ENCODE assay signal across 13 mouse cellular contexts in the genomic region with DNA sequence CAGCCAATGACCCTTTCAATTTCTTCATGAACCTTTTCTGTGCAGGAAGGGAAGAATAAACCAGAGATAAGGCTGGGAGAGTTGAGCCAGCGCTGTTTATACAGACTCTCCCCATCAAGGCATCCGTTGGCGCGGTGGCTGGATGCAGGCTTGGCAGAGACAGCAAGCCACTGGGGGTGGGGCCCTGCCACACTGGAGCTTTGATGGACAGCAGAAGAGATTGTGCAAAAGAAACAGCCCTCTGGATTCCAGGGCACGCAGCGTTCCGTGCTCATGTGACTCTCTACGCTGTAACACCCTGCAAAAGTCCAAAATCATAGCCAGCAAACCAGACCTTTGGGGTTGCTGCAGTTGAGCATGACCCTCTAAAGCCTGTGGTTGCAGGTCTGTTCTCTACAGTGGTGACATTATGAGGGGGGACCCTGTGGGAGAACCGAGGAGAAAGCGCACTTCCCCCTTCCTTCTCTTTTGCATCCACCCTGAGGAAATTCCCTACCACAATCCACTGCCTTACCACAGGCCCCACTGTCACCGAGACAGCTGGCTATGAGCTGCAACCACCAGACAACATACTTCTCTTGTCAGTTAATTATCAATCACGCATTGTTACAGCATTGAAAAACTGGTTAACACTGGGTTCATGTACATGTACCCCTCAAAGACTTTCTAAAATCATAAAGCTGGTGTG. TPM values are rescaled to one million over a fixed set of nuclear protein-coding genes. Genes with fewer than 3 reads are reported as not detected.
DNase-seq lines count a peak whose midpoint lies in the region; ATAC-seq and TF ChIP-seq lines count a peak whose summit lies in the region.
"Had no signal": no experiment of that assay in that cellular context is flagged by ENCODE, and none has a peak within 500 bp of the region (broad histone marks: within the 10 kb centered on the region; RNA-seq: fewer than 3 reads in every experiment).

No protein-coding gene starts in this region.

- peak overlapping the region; percentile 57; the same call in 1 of the 2 replicates for H3K27ac ChIP-seq in heart, postnatal 0 days (ENCODE audit: low read depth)
- H3K27ac ChIP-seq in lung, embryonic 15.5 days: peak overlapping the region; percentile 73
- no peak overlapping the region for H3K27ac ChIP-seq in midbrain, embryonic 11.5 days (ENCODE audit: low read depth, low read length)
- H3K27ac ChIP-seq: kidney, postnatal 0 days; limb, embryonic 12.5 days had no signal

- TF ChIP-seq CTCF in heart, postnatal 0 days (IDR thresholded peaks at IDR 0.05; ENCODE audit: low read depth): no peak

- H3K9ac ChIP-seq in heart, postnatal 0 days (replicated peaks; ENCODE audit: low read depth, low read length): no peak overlapping the region
- H3K9ac ChIP-seq in lung, embryonic 15.5 days: no peak overlapping the region
- H3K9ac ChIP-seq in midbrain, embryonic 11.5 days (ENCODE audit: low read length): no peak overlapping the region
- H3K9ac ChIP-seq: limb, embryonic 12.5 days had no signal

- H3K27me3 ChIP-seq in heart, postnatal 0 days (ENCODE audit: control insufficient read depth, insufficient read depth, low read length): no peaks in the 10 kb centered on the region
- no peaks in the 10 kb centered on the region for H3K27me3 ChIP-seq in lung, embryonic 15.5 days
- H3K27me3 ChIP-seq in midbrain, embryonic 11.5 days (ENCODE audit: control insufficient read depth, insufficient read depth, low read length): no peaks in the 10 kb centered on the region
- H3K27me3 ChIP-seq: limb, embryonic 12.5 days had no signal

- 39% methylated on average over 12 of the region's 12 CpGs for WGBS in heart, postnatal 0 days
- 48% methylated on average over 12 of the region's 12 CpGs for WGBS in lung, embryonic 15.5 days
- WGBS in midbrain, embryonic 11.5 days: 93% methylated on average over 12 of the region's 12 CpGs

- H3K4me2 ChIP-seq in heart, postnatal 0 days (ENCODE audit: low read depth, low read length): peak overlapping the region; percentile 15; the same call in 1 of the 2 replicates
- H3K4me2 ChIP-seq in lung, embryonic 15.5 days: peak overlapping the region; percentile 15
- no peak overlapping the region for H3K4me2 ChIP-seq in midbrain, embryonic 11.5 days
- H3K4me2 ChIP-seq: limb, embryonic 12.5 days had no signal

- H3K9me3 ChIP-seq in heart, postnatal 0 days (replicated peaks; ENCODE audit: control insufficient read depth, low read length): no peaks in the 10 kb centered on the region
- no peaks in the 10 kb centered on the region for H3K9me3 ChIP-seq in lung, embryonic 15.5 days
- no peaks in the 10 kb centered on the region for H3K9me3 ChIP-seq in midbrain, embryonic 11.5 days (ENCODE audit: control insufficient read depth, low read length)
- H3K9me3 ChIP-seq: limb, embryonic 12.5 days had no signal

- no peak for TF ChIP-seq EP300 in heart, postnatal 0 days (IDR thresholded peaks at IDR 0.05; ENCODE audit: low read depth)

- ATAC-seq in heart, postnatal 0 days (ENCODE audit: insufficient read depth, low read depth): peak; percentile 87
- ATAC-seq in lung, embryonic 15.5 days (ENCODE audit: borderline replicate concordance, extremely low read depth, low FRiP score, low TSS enrichment): peak; percentile 79; the same call in 1 of the 2 replicates
- ATAC-seq in midbrain, embryonic 11.5 days (ENCODE audit: low FRiP score): no peak
- ATAC-seq: hindbrain, embryonic 16.5 days; midbrain, embryonic 16.5 days had no signal

- H3K4me1 ChIP-seq in heart, postnatal 0 days (ENCODE audit: control insufficient read depth, insufficient read depth): peaks cover 11% of the 10 kb centered on the region
- H3K4me1 ChIP-seq in lung, embryonic 15.5 days: peaks cover 8% of the 10 kb centered on the region
- no peaks in the 10 kb centered on the region for H3K4me1 ChIP-seq in midbrain, embryonic 11.5 days (ENCODE audit: control insufficient read depth, insufficient read depth, low read length)

- no peak overlapping the region for H3K4me3 ChIP-seq in heart, postnatal 0 days (ENCODE audit: low read depth, low read length)
- H3K4me3 ChIP-seq in lung, embryonic 15.5 days: no peak overlapping the region
- H3K4me3 ChIP-seq in midbrain, embryonic 11.5 days (ENCODE audit: low read depth, low read length): no peak overlapping the region
- H3K4me3 ChIP-seq: limb, embryonic 12.5 days had no signal

- peak; percentile 61 for DNase-seq in adrenal gland, postnatal 14 days
- DNase-seq in adrenal gland, adult 8-10 months: no peak
- peak; percentile 61 for DNase-seq in MN1 (ENCODE audit: low spot score)
- peak; percentile 58 for DNase-seq in heart, postnatal 0 days (ENCODE audit: low spot score)
- no peak for DNase-seq in testis, postnatal 14 days (ENCODE audit: low spot score)
- no peak for DNase-seq in frontal cortex, postnatal 36 days (ENCODE audit: low spot score in 2 of 2)
- DNase-seq in midbrain, embryonic 11.5 days (ENCODE audit: low spot score, missing footprints): no peak
- DNase-seq: thymus, postnatal 25 days had no signal

- H3K36me3 ChIP-seq in heart, postnatal 0 days (replicated peaks; ENCODE audit: control insufficient read depth, insufficient read depth, low read length): peaks cover 22% of the 10 kb centered on the region; the same call in 1 of the 2 replicates
- H3K36me3 ChIP-seq in lung, embryonic 15.5 days: no peaks in the 10 kb centered on the region
- no peaks in the 10 kb centered on the region for H3K36me3 ChIP-seq in midbrain, embryonic 11.5 days (ENCODE audit: control insufficient read depth, insufficient read depth, low read length)
- H3K36me3 ChIP-seq: limb, embryonic 12.5 days had no signal

RNA-seq across cellular contexts. Expression of gene Cyp2u1, which starts 7.4 kb away (rescaled TPM):
- total RNA-seq in adrenal gland, postnatal 14 days (2021): 17.8 and 22.7 TPM in 2 replicates
- 10 to 100 TPM; 11.6 to 19.1 (median 12.0) TPM for total RNA-seq in adrenal gland, adult 8-10 months (2022)
- total RNA-seq in heart, postnatal 0 days (2014; rRNA removed; ENCODE audit: low replicate concordance): 18.4 and 47.2 TPM in 2 replicates
- polyA plus RNA-seq in heart, postnatal 0 days (2015; fragmentation: Nextera tagmentation; extraction: Ambion mirVana): 20.0 and 21.4 TPM in 2 replicates
- 2.2 and 2.5 TPM in 2 replicates for polyA plus RNA-seq in lung, embryonic 15.5 days (2015; fragmentation: Nextera tagmentation; extraction: Ambion mirVana)
- polyA plus RNA-seq in midbrain, embryonic 11.5 days (2014; fragmentation: Nextera tagmentation; extraction: Ambion mirVana): 1.1 and 1.9 TPM in 2 replicates

RNA-seq across cellular contexts. Expression of gene Hadh, which starts 23.8 kb away (rescaled TPM):
- 822 and 851 TPM in 2 replicates for total RNA-seq in adrenal gland, postnatal 14 days (2021)
- total RNA-seq in adrenal gland, adult 8-10 months (2022): 100 to 1,000 TPM; 375 to 489 (median 428) TPM
- 237 and 275 TPM in 2 replicates for total RNA-seq in heart, postnatal 0 days (2014; rRNA removed; ENCODE audit: low replicate concordance)
- 433 and 464 TPM in 2 replicates for polyA plus RNA-seq in heart, postnatal 0 days (2015; fragmentation: Nextera tagmentation; extraction: Ambion mirVana)
- 106 and 108 TPM in 2 replicates for polyA plus RNA-seq in lung, embryonic 15.5 days (2015; fragmentation: Nextera tagmentation; extraction: Ambion mirVana)
- 66.5 and 71.6 TPM in 2 replicates for polyA plus RNA-seq in midbrain, embryonic 11.5 days (2014; fragmentation: Nextera tagmentation; extraction: Ambion mirVana)

Comparison
In these comparisons a context has a peak if more than half of its experiments do, and no peak if none do; other contexts are left out.
1. DNase-seq: peak in adrenal gland, postnatal 14 days (single experiment), MN1 (single experiment) and heart, postnatal 0 days (single experiment); none in adrenal gland, adult 8-10 months (single experiment), testis, postnatal 14 days (single experiment), frontal cortex, postnatal 36 days (0 of 2) and midbrain, embryonic 11.5 days (single experiment).